Mouse (Mus musculus): ENCODE results near the gene Scgb1b2. TPM values are rescaled to one million over a fixed set of nuclear protein-coding genes. Genes with fewer than 3 reads are reported as not detected.

Gene Scgb1b2
- under 1 TPM in 1 of 2 experiments, not detected in 1; 0.86 TPM for polyA plus RNA-seq (2017; shearing (Covaris generic))

DNA sequence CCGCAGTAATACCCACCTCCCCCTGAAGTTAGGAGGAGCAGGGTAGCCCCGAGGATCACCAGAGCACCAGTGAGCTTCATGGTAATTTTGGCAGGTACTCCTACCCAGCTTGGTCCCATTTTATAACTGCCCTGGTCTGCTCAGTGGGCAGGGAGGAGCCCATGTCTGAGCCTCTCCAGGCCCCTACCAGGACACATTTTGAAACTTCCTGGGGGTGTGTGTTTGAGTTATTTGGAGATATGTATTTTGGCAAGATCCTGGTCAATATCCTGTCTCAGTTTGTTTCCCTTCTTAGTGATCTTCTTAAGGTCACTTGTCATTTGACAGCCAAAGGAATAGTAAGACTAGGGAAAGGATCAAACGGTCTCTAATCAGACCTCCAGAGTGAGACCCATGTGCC lies at the start of gene Scgb1b2:
Gene Scgb1b2, minus strand, starts transcription at position 101 of the 400 bp plus-strand sequence.
- ATAC-seq: no peak

DNA sequence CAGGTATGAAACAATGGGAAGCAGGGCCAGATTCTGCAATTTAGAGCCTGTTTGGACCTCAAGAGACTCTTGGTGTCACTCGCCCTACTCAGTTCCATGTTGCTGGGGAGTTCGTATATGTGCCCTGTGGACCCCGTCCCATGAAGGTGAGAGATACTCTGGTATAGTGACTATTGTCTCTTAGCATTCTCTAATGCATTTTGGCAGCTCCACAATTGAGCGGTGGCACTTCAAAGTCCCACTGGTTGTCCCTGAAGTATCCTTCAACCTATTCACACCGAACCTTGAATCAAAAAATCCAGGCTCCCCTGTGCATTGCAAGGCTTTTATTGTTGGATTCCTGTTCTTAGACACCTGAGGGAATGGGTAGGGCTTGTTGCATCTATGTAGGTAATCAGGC lies 1.4 kb downstream of the Scgb1b2 start, which contains the start of gene Scgb2b2:
Gene Scgb2b2, plus strand, starts transcription at position 301 of the 400 bp plus-strand sequence.
- no peak for ATAC-seq

Other genes with a start within 250 kb of the Scgb1b2 start
- 1,000 to 10,000 TPM; 2,132 to 2,220 TPM for gene Fxyd5, start 249.3 kb downstream of the Scgb1b2 start, polyA plus RNA-seq (2017; shearing (Covaris generic))
- not detected for gene Fxyd7, start 240.4 kb downstream of the Scgb1b2 start, polyA plus RNA-seq (2017; shearing (Covaris generic))
- gene Fxyd1, start 234.6 kb downstream of the Scgb1b2 start, polyA plus RNA-seq (2017; shearing (Covaris generic)): not detected
- under 1 TPM in 1 of 2 experiments, not detected in 1; 0.19 TPM for gene Lgi4, start 232.5 kb downstream of the Scgb1b2 start, polyA plus RNA-seq (2017; shearing (Covaris generic))
- not detected for gene Fxyd3, start 215.1 kb downstream of the Scgb1b2 start, polyA plus RNA-seq (2017; shearing (Covaris generic))
- 1 to 10 TPM; 4.3 to 5.6 TPM for gene Hpn, start 176.5 kb downstream of the Scgb1b2 start, polyA plus RNA-seq (2017; shearing (Covaris generic))
- not detected for gene Scn1b, start 164.8 kb downstream of the Scgb1b2 start, polyA plus RNA-seq (2017; shearing (Covaris generic))
- gene Gramd1a, start 135.9 kb downstream of the Scgb1b2 start, polyA plus RNA-seq (2017; shearing (Covaris generic)): 100 to 1,000 TPM in 1 of 2 experiments, 10 to 100 TPM in 1; 81.1 to 115 TPM
- gene Scgb2b2, start 1.3 kb downstream of the Scgb1b2 start, polyA plus RNA-seq (2017; shearing (Covaris generic)): not detected
- gene Scgb2b3, start 70.3 kb upstream of the Scgb1b2 start, polyA plus RNA-seq (2017; shearing (Covaris generic)): not detected
- gene Scgb1b3, start 83.8 kb upstream of the Scgb1b2 start, polyA plus RNA-seq (2017; shearing (Covaris generic)): not detected

Measured in activated CD4-positive, CD25-positive, alpha-beta regulatory T cell, adult 4 months (primary cell).